Mouse (Mus musculus) layer of hippocampus, adult 8-10 months (tissue): ENCODE results near the gene Cmtm4. TPM values are rescaled to one million over a fixed set of nuclear protein-coding genes. Genes with fewer than 3 reads are reported as not detected.

Experiments used
- DNase-seq, 2 experiments: peaks; one replicate each; pipeline ENCODE4 v3.0.0; 2022; ENCODE audit warnings: low spot score in 2 of 2
- total RNA-seq, 4 experiments: library from RNA; stranded (reverse); gene quantifications; 2 replicates each; pipeline ENCODE4 v1.2.4; 2022

Gene Cmtm4
- total RNA-seq, result 10 to 100 TPM; 59.8 to 75.9 (median 66.7) TPM

DNA sequence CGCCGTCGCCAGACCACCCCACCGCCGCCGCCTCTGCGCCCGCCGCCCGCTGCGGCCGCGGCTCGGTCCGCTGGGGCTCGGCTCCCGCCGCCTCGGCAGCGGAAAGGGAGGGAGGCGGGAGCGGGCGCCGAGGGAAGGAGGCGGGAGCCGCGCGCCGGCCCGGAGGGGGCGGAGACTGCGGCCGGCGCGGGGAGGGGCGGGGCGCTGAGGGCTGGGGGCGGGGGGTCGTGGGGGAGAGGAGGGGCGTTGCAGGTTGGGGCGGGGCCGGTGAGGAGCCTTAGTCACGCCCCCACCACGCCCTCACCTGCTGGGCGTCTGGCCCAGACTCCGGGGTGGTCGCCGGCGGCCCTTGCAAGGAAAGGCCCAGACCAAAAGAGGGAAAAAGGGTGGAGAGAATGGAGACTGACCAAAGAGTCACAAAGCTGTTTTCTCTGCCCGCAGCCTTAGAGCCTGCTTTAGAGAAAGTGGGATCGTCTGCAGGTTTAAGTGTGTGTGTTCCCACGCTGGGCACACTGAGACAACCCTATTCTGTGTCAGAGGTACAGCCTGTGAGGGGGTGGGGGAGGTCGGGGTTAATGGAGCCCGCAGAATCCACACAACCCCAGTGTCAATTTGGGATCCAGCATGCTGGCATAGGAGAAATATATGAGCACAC lies at the start of gene Cmtm4:
Gene Cmtm4 (minus strand): TSS at position 105 of the 655 bp plus-strand sequence.
- DNase-seq, result no peak

GRCm38 (mm10) chr8:104445248-104445647 lies 49.6 kb upstream of the Cmtm4 start:
- DNase-seq, result no peak

- DNase-seq, result no peak
Measured at GRCm38 (mm10) chr8:104443125-104443679, 47.6 kb upstream of the Cmtm4 start.

GRCm38 (mm10) chr8:104442299-104443124 lies 46.9 kb upstream of the Cmtm4 start, which contains the start of gene Dync1li2:
Gene Dync1li2, minus strand, starts transcription at chr8:104443047.
- peak; percentile 73 to 92 for DNase-seq

GRCm38 (mm10) chr8:104441613-104442012 lies 46.0 kb upstream of the Cmtm4 start:
- DNase-seq, result peak in 1 of 2 experiments; percentile 5

- peak in 1 of 2 experiments; percentile 2 for DNase-seq
Measured at GRCm38 (mm10) chr8:104439461-104439860, 43.9 kb upstream of the Cmtm4 start.

DNA sequence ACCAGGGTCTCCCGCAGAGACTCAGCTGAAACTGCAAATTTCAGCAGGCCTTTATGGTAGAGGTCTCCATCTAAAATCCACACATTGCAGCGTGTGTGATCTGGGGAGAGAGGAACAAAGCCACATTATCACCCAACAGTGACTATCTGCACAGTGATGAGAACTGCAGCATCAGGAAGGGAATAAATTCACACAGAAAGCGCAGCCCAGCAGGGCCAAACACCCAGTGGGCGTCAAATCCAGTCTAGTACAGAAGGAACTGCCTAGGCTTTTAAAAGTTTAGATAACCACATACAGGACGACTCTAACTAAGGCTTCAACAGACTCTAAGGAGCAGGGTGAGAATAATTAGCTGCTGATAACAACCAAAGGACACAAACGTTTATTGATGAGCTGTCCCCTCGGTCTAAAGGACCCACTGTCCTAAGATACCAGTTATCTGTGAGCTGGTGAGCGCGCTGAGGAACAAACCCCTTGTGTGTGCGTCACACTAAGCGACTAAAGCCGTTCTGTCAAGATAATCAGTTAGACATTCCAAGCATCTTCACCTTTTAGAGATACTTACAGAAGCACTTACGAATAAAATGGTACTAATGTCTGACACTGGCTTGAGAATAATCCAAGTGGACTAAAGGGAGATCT lies 42.0 kb upstream of the Cmtm4 start:
- DNase-seq, result peak in 1 of 2 experiments; percentile 49

DNA sequence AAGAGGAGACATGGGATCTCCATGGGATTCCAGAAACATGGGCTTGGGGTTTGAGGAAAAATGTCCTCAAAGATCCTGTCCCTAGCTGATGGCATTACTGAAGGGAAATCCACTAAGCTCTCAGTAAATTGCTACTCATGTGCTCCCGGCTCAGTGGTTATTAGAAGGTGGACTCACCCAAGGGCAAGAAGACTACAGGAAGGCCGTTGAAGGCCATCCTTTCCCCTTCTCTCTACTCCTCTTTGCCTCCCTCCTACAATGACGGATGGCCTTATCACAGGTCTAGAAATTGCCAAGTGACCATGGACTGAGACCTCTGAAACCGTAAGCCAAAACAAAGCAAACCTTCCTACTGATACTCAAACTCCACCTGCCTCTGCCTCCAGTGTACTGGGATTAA lies 41.0 kb upstream of the Cmtm4 start:
- peak in 1 of 2 experiments; percentile 5 for DNase-seq

DNA sequence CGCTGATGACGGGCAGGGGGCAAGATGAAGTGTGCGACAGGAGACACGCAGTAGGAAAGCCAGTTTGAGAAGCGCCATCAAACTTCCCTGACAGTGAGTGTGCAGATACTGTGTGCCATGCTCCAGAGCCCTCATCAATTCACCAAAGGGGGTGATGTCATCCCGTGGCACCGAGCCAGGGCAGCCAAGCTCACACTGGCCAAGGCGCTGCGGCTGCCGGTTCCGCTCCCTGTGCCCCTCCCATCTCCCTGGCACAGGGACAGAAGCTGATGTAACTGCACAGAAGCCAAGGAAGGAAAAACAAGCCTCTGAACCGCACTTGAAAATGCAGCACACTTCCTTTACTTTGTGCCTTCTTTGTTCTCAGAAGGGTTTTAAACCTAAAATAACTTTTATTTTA lies 40.4 kb upstream of the Cmtm4 start:
- DNase-seq, result peak; percentile 96 to 99

DNA sequence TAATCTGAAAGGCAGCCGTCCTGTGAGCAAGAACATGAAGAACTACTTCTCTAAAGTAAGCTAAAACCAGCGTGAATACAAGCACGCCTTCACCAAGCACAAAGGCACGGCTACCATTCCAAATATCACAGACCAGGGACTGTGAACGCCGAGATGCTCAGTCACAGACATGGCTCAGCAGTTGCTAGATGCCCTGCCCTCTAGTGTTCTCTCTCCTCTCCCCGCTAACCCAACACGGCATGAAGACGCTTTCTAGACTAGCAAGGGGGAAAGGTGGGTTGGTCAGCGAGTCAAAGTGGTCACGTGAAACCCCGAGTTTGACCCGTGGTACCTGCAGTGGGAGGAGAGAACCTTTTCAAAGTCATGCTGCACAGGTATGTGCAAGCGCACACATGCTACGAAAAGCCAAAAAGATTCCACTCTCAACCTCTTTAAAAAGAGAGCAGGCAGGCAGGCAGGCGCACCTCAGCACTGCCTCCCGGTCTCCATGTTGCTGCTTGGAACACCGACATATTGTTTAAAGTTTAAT lies 39.3 kb upstream of the Cmtm4 start:
- DNase-seq, result no peak

DNA sequence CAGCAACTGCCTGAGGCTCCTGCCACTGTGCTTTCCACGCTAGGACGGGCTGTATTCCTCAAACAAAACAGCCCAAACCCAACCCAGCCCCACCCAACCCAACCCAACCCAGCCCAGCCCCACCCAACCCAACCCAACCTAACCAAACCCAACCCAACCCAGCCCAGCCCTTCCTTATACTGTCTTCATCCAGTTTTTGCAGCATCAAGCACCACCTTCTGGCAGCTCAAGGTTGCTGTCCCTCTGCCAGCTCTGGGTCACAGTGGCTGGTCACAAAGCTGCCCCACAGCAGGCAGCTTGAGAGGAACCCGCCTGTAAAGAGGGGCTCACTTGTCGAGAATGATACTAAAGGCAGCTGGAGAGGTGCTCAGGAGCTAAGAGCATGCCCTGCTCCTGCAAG lies 38.7 kb upstream of the Cmtm4 start:
- DNase-seq, result no peak

DNA sequence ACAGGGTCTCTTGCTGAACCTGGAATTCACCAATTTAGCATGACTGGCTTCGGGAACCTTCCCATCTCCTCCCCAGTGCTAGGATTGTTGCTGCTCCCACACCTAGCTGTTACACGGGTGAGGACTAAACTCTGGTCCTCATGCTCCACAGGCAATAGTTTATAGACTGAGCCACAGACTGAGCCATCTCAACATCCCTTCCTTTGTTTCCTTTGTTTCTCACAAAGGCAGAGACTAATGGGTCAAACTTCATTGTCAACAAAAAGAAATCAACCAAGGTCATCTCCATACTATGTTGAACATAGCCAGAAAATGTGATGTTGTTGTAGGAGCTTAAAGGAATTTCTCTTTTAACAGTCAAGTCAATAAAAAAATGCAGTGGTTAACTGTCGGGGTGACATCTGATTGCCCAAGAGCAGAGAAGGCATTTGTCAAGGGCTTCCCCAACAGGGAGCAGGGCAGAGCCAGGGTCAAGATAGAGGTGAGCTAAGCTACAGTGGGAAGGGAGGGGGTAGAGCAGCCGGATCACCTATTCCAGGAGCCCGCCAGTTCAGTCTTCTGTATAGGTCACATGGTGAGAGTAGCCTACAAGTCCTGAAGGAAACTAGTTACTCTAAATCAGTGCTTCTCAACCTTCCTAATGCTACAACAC lies 37.7 kb upstream of the Cmtm4 start:
- DNase-seq, result no peak

- DNase-seq, result no peak
Measured at GRCm38 (mm10) chr8:104432656-104433055, 37.0 kb upstream of the Cmtm4 start.

DNA sequence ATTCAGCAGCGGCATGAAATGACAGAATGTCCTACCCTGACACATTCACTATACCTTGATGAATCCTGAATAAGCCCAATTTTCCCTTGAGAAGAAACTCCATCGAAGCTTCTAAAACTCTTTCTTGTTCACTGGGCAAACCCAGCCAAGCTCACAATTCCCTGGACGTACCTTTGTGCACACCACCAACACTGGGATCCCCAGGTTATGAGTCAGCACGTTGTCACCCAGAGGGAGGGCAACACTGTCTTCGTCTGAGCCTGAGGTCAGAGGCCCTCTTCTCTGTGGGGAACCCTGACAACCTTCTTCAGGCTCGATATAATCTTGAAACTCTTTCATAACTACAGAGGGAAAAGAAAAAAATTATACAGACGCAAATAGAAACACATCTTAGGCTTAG lies 34.6 kb upstream of the Cmtm4 start:
- no peak for DNase-seq

GRCm38 (mm10) chr8:104427703-104428102 lies 32.1 kb upstream of the Cmtm4 start:
- DNase-seq, result no peak

- no peak for DNase-seq
Measured at GRCm38 (mm10) chr8:104422313-104422712, 26.7 kb upstream of the Cmtm4 start.

DNA sequence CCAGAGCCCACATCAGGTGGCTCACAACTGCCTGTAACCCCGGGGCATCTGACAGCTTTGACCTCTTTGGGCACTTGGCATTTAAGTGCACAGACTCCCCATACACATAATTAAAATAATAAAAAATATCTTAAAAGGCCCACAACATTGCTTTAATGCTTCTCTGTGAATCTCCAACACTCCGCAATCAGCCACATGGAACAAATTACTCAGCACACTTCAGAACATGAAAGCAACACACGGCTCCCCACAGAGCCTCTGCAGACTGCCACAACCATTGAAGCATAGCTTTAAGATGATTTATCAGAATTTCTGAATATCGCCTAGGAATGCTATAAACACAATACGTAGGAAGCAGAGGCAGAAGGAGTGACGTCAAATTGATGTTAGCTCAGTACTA lies 20.4 kb upstream of the Cmtm4 start:
- no peak for DNase-seq

GRCm38 (mm10) chr8:104414204-104414603 lies 18.6 kb upstream of the Cmtm4 start:
- no peak for DNase-seq

DNA sequence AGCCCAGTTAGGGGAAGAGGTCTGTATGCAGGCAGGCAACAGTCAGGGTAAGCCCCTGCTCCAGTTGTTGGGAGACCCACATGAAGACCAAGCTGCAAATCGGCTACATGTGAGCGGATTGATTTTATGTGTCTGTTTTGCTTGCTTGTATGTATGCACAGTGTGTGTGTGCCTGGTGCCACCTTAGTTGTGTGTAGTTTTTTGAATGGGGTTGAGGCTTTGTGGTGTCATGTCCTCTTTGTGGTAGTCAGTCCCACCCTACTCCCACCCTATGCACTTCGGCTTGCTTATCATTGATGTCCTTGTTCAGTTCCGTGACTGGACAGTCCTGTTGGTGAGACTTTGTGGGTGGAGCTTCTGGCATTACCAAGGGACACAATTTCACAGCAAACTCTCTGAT lies 18.2 kb upstream of the Cmtm4 start:
- no peak for DNase-seq

DNA sequence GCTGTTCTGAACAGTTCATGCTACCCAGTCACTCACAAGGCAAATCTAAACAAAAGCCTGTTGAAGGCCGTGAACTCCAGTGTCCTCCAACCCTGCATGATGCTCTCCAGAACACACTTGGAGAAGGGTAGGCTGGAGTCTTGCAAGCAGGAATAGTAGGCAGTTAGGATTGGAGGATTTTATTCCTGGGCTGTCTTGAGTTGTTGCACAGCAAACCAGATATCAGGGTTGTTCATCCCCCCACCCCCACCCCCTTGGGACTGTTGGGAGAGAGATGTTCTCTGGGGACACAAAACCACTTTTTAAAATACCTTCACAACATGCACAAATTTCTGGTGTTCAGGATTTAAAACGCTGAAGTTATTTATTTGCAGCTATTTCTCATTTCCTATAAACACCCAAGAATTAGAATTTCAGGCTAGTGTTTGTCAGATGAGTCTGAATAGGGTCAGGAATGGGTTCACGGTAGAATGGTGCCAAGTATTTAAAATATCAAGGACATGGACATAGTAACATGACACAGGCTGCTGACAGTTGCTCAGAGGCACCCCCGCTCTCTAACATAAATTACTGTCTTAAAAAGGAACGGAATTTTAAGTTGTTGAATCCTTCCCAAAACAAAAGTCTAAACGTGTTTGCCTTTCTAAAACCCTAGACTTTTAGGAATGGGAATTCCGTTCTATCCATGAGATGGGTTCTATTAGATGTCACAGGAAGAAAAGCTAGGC lies 17.4 kb upstream of the Cmtm4 start:
- DNase-seq, result no peak
